Mouse (Mus musculus) thymus, adult 2 months (tissue): ENCODE measurements around the gene Rpn1.

ENCODE experiments used
- CTCF ChIP-seq: fragments of 200-500 bp; IDR thresholded peaks from 2 replicates; pipeline ENCODE4 v1.5.1; 2012; ENCODE audit warnings: mild to moderate bottlenecking, control low read depth, low read length, moderate library complexity, borderline replicate concordance; ENCODE audit not compliant: control insufficient read depth, poor library complexity, insufficient read depth; ENCODE audit errors: extremely low read depth
- POLR2A ChIP-seq: fragments of 200-500 bp; IDR thresholded peaks from 2 replicates; pipeline ENCODE4 v1.6.1; 2012; ENCODE audit warnings: mild to moderate bottlenecking, low read length, control low read depth, moderate library complexity; ENCODE audit not compliant: control insufficient read depth, poor library complexity, insufficient read depth; ENCODE audit errors: extremely low read depth

GRCm38 (mm10) chr6:88064072-88064642, 20.1 kb upstream of the Rpn1 start:
- TF ChIP-seq POLR2A, result no peak
- TF ChIP-seq CTCF, result no peak
